In genomic region chr2:181239261-181239660, GRCm38 (mm10) we compare ENCODE assay signal across 27 mouse cellular contexts. TPM values are rescaled to one million over a fixed set of nuclear protein-coding genes. Genes with fewer than 3 reads are reported as not detected.
DNase-seq lines count a peak whose midpoint lies in the region; ATAC-seq and TF ChIP-seq lines count a peak whose summit lies in the region.
"Had no signal": no experiment of that assay in that cellular context is flagged by ENCODE, and none has a peak within 500 bp of the region (broad histone marks: within the 10 kb centered on the region; RNA-seq: fewer than 3 reads in every experiment).

No protein-coding gene starts in this region.

- no peak for TF ChIP-seq CTCF in kidney, adult 2 months (conservative IDR thresholded peaks at IDR 0.05; ENCODE audit: insufficient read depth, insufficient read length, low read depth, low read length)
- no peak for TF ChIP-seq CTCF in lung, adult 2 months (IDR thresholded peaks at IDR 0.05; ENCODE audit: insufficient read depth, low read length)

- 0 out of 2 replicates have a peak, but pooled peaks cover 2% of the 10 kb centered on the region for H3K4me1 ChIP-seq in kidney, adult 2 months (ENCODE audit: control insufficient read depth, insufficient read depth, low read length)
- peaks cover 21% of the 10 kb centered on the region for H3K4me1 ChIP-seq in lung, adult 2 months (ENCODE audit: control insufficient read depth, insufficient read depth, low read length)
- H3K4me1 ChIP-seq in brown adipose tissue, adult 24 weeks (ENCODE audit: control insufficient read depth, insufficient read depth, insufficient read length, low read length): peaks cover 23% of the 10 kb centered on the region
- peaks cover 20% of the 10 kb centered on the region for H3K4me1 ChIP-seq in liver, embryonic 16.5 days (ENCODE audit: control insufficient read depth, low read depth, low read length)
- peaks cover 26% of the 10 kb centered on the region for H3K4me1 ChIP-seq in hindbrain, embryonic 10.5 days (replicated peaks)
- no peaks in the 10 kb centered on the region for H3K4me1 ChIP-seq in midbrain, embryonic 15.5 days
- H3K4me1 ChIP-seq: forebrain, embryonic 13.5 days; hindbrain, embryonic 15.5 days had no signal

- H3K9ac ChIP-seq in liver, embryonic 16.5 days (ENCODE audit: low read depth, low read length): no peak overlapping the region; the same call in 1 of the 2 replicates
- H3K9ac ChIP-seq in midbrain, embryonic 15.5 days: no peak overlapping the region
- H3K9ac ChIP-seq: forebrain, embryonic 13.5 days; heart, embryonic 13.5 days; hindbrain, embryonic 15.5 days; lung, embryonic 14.5 days; stomach, embryonic 15.5 days had no signal

- no peak for ATAC-seq in liver, embryonic 16.5 days (ENCODE audit: low read depth)
- no peak for ATAC-seq in midbrain, embryonic 15.5 days (replicated peaks)
- ATAC-seq: activated CD4-positive, CD25-positive, alpha-beta regulatory T cell, adult 4 months; forebrain, embryonic 13.5 days had no signal

- DNase-seq in kidney, adult 2 months: no peak
- no peak for DNase-seq in kidney, adult 11 months
- no peak for DNase-seq in lung, adult 2 months
- no peak for DNase-seq in lung, postnatal 4 days
- DNase-seq in hindbrain, embryonic 10.5 days (ENCODE audit: low spot score): no peak
- DNase-seq: adrenal gland, adult 8-10 months; cerebellum, adult 2 months; cerebellum, postnatal 36 days; heart, postnatal 36 days; kidney, adult 18-20 months; kidney, postnatal 14 days; lung, embryonic 14.5 days; right cerebral cortex, postnatal 14 days; thymus, postnatal 25 days had no signal

- H3K4me2 ChIP-seq in liver, embryonic 16.5 days (ENCODE audit: low read depth, low read length): 0 out of 2 replicates have a peak overlapping the region, but pooled peaks have one; percentile 2
- H3K4me2 ChIP-seq in midbrain, embryonic 15.5 days: no peak overlapping the region
- H3K4me2 ChIP-seq: forebrain, embryonic 13.5 days; heart, embryonic 13.5 days; hindbrain, embryonic 15.5 days; lung, embryonic 14.5 days; midbrain, embryonic 11.5 days; stomach, embryonic 15.5 days had no signal

- no peaks in the 10 kb centered on the region for H3K9me3 ChIP-seq in liver, embryonic 16.5 days (replicated peaks; ENCODE audit: control insufficient read depth, low read length)
- no peaks in the 10 kb centered on the region for H3K9me3 ChIP-seq in hindbrain, embryonic 10.5 days
- no peaks in the 10 kb centered on the region for H3K9me3 ChIP-seq in midbrain, embryonic 15.5 days
- H3K9me3 ChIP-seq: forebrain, embryonic 13.5 days; heart, embryonic 13.5 days; hindbrain, embryonic 15.5 days; stomach, embryonic 15.5 days had no signal

- WGBS in kidney, adult 2 months: 87% methylated on average over 9 of the region's 9 CpGs
- WGBS in lung, adult 2 months: 81% methylated on average over 9 of the region's 9 CpGs
- 83% methylated on average over 9 of the region's 9 CpGs for WGBS in liver, embryonic 16.5 days (ENCODE audit: insufficient replicate concordance)
- WGBS in hindbrain, embryonic 10.5 days: 91% methylated on average over 9 of the region's 9 CpGs
- 91% methylated on average over 9 of the region's 9 CpGs for WGBS in midbrain, embryonic 15.5 days

- no peaks in the 10 kb centered on the region for H3K27me3 ChIP-seq in kidney, adult 2 months (replicated peaks; ENCODE audit: control insufficient read depth, insufficient read depth, low read length)
- H3K27me3 ChIP-seq in liver, embryonic 16.5 days (ENCODE audit: control insufficient read depth, insufficient read depth, low read depth, low read length): no peaks in the 10 kb centered on the region
- H3K27me3 ChIP-seq in hindbrain, embryonic 10.5 days (ENCODE audit: insufficient read depth, poor library complexity, severe bottlenecking): no peaks in the 10 kb centered on the region
- no peaks in the 10 kb centered on the region for H3K27me3 ChIP-seq in midbrain, embryonic 15.5 days (replicated peaks)
- H3K27me3 ChIP-seq: forebrain, embryonic 13.5 days; heart, embryonic 13.5 days; hindbrain, embryonic 15.5 days; stomach, embryonic 15.5 days had no signal

- TF ChIP-seq POLR2A in kidney, adult 2 months (IDR thresholded peaks at IDR 0.05; ENCODE audit: low read depth, low read length): no peak
- no peak for TF ChIP-seq POLR2A in lung, adult 2 months (IDR thresholded peaks at IDR 0.05; ENCODE audit: borderline replicate concordance, extremely low read depth, low read depth, low read length)

- H3K36me3 ChIP-seq in kidney, adult 2 months (ENCODE audit: control insufficient read depth, insufficient read depth, low read length): no peaks in the 10 kb centered on the region
- H3K36me3 ChIP-seq in liver, embryonic 16.5 days (ENCODE audit: control insufficient read depth, insufficient read depth): peaks cover 12% of the 10 kb centered on the region
- no peaks in the 10 kb centered on the region for H3K36me3 ChIP-seq in hindbrain, embryonic 10.5 days
- H3K36me3 ChIP-seq in midbrain, embryonic 15.5 days (replicated peaks): no peaks in the 10 kb centered on the region
- H3K36me3 ChIP-seq: hindbrain, embryonic 15.5 days; stomach, embryonic 15.5 days had no signal

- H3K27ac ChIP-seq in kidney, adult 2 months (ENCODE audit: insufficient read depth, low read depth, low read length): no peak overlapping the region
- H3K27ac ChIP-seq in brown adipose tissue, adult 24 weeks (replicated peaks; ENCODE audit: low read depth, low read length): no peak overlapping the region
- no peak overlapping the region for H3K27ac ChIP-seq in liver, embryonic 16.5 days (ENCODE audit: low read length)
- H3K27ac ChIP-seq in hindbrain, embryonic 10.5 days: no peak overlapping the region
- no peak overlapping the region for H3K27ac ChIP-seq in midbrain, embryonic 15.5 days
- H3K27ac ChIP-seq: forebrain, embryonic 13.5 days; heart, embryonic 13.5 days; hindbrain, embryonic 15.5 days; macrophage; stomach, embryonic 15.5 days had no signal

- H3K4me3 ChIP-seq in kidney, adult 2 months (ENCODE audit: insufficient read depth, low read depth, low read length): peak overlapping the region; percentile 59; the same call in 1 of the 2 replicates
- H3K4me3 ChIP-seq in lung, adult 2 months (replicated peaks; ENCODE audit: extremely low read depth, low read depth, low read length): peak overlapping the region; percentile 26
- H3K4me3 ChIP-seq in brown adipose tissue, adult 24 weeks (ENCODE audit: insufficient read depth, low read depth, low read length): peak overlapping the region; percentile 84
- H3K4me3 ChIP-seq in liver, embryonic 16.5 days (ENCODE audit: low read depth, low read length): no peak overlapping the region
- H3K4me3 ChIP-seq in hindbrain, embryonic 10.5 days: no peak overlapping the region
- H3K4me3 ChIP-seq in midbrain, embryonic 15.5 days: no peak overlapping the region
- H3K4me3 ChIP-seq: forebrain, embryonic 13.5 days; heart, embryonic 13.5 days; hindbrain, embryonic 15.5 days; stomach, embryonic 15.5 days had no signal

RNA-seq across cellular contexts. Expression of gene Helz2, which starts 2.6 kb away (rescaled TPM):
- polyA plus RNA-seq in kidney, adult 2 months (2012; rRNA removed): 15.4 and 17.5 TPM in 2 replicates
- 49.7 and 54.3 TPM in 2 replicates for polyA plus RNA-seq in lung, adult 2 months (2012; rRNA removed)
- 4.0 and 5.4 TPM in 2 replicates for polyA plus RNA-seq in brown adipose tissue, adult 24 weeks (2012; ENCODE audit: insufficient read depth, insufficient read length, missing spikeins)
- 2.6 and 3.2 TPM in 2 replicates for polyA plus RNA-seq in liver, embryonic 16.5 days (2015; fragmentation: Nextera tagmentation; extraction: Ambion mirVana)
- 0.52 and 1.00 TPM in 2 replicates for polyA plus RNA-seq in hindbrain, embryonic 10.5 days (2016; fragmentation: Nextera tagmentation; extraction: Ambion mirVana)
- 0.40 and 0.66 TPM in 2 replicates for polyA plus RNA-seq in midbrain, embryonic 15.5 days (2015; fragmentation: Nextera tagmentation; extraction: Ambion mirVana)

RNA-seq across cellular contexts. Expression of gene Fndc11, which starts 19.4 kb away (rescaled TPM):
- 0.72 and 0.77 TPM in 2 replicates for polyA plus RNA-seq in kidney, adult 2 months (2012; rRNA removed)
- 2.3 and 2.4 TPM in 2 replicates for polyA plus RNA-seq in lung, adult 2 months (2012; rRNA removed)
- polyA plus RNA-seq in brown adipose tissue, adult 24 weeks (2012; ENCODE audit: insufficient read depth, insufficient read length, missing spikeins): not detected in 2 replicates
- 0.15 and 0.33 TPM in 2 replicates for polyA plus RNA-seq in liver, embryonic 16.5 days (2015; fragmentation: Nextera tagmentation; extraction: Ambion mirVana)
- 0.26 and 0.32 TPM in 2 replicates for polyA plus RNA-seq in hindbrain, embryonic 10.5 days (2016; fragmentation: Nextera tagmentation; extraction: Ambion mirVana)
- 0.14 and 0.24 TPM in 2 replicates for polyA plus RNA-seq in midbrain, embryonic 15.5 days (2015; fragmentation: Nextera tagmentation; extraction: Ambion mirVana)
- polyA plus RNA-seq: C2C12; cerebellum, adult 2 months; embryonic facial prominence, embryonic 14.5 days; macrophage; neural tube, embryonic 11.5 days had no signal

RNA-seq across cellular contexts. Expression of gene Srms, which starts 26.3 kb away (rescaled TPM):
- polyA plus RNA-seq in kidney, adult 2 months (2012; rRNA removed): 0.87 and 0.91 TPM in 2 replicates
- polyA plus RNA-seq in lung, adult 2 months (2012; rRNA removed): 7.6 and 7.8 TPM in 2 replicates
- polyA plus RNA-seq in brown adipose tissue, adult 24 weeks (2012; ENCODE audit: insufficient read depth, insufficient read length, missing spikeins): 1.1 and 1.5 TPM in 2 replicates
- 0.51 and 0.54 TPM in 2 replicates for polyA plus RNA-seq in liver, embryonic 16.5 days (2015; fragmentation: Nextera tagmentation; extraction: Ambion mirVana)
- 0.07 TPM in 1 of 2 replicates, not detected in the other for polyA plus RNA-seq in hindbrain, embryonic 10.5 days (2016; fragmentation: Nextera tagmentation; extraction: Ambion mirVana)
- polyA plus RNA-seq in midbrain, embryonic 15.5 days (2015; fragmentation: Nextera tagmentation; extraction: Ambion mirVana): 0.18 and 0.22 TPM in 2 replicates
- polyA plus RNA-seq: C2C12, macrophage had no signal

RNA-seq across cellular contexts. Expression of gene Ptk6, which starts 36.7 kb away (rescaled TPM):
- 0.12 and 0.16 TPM in 2 replicates for polyA plus RNA-seq in kidney, adult 2 months (2012; rRNA removed)
- 0.29 and 1.6 TPM in 2 replicates for polyA plus RNA-seq in lung, adult 2 months (2012; rRNA removed)
- polyA plus RNA-seq in brown adipose tissue, adult 24 weeks (2012; ENCODE audit: insufficient read depth, insufficient read length, missing spikeins): not detected in 2 replicates
- 0.15 and 0.27 TPM in 2 replicates for polyA plus RNA-seq in liver, embryonic 16.5 days (2015; fragmentation: Nextera tagmentation; extraction: Ambion mirVana)
- polyA plus RNA-seq in hindbrain, embryonic 10.5 days (2016; fragmentation: Nextera tagmentation; extraction: Ambion mirVana): not detected in 2 replicates
- polyA plus RNA-seq in midbrain, embryonic 15.5 days (2015; fragmentation: Nextera tagmentation; extraction: Ambion mirVana): not detected in 2 replicates
- polyA plus RNA-seq: activated CD4-positive, CD25-positive, alpha-beta regulatory T cell, adult 4 months; C2C12; forebrain, embryonic 13.5 days; hindbrain, embryonic 15.5 days; lung, embryonic 14.5 days; macrophage; midbrain, embryonic 11.5 days; neural tube, embryonic 11.5 days had no signal

RNA-seq across cellular contexts. Expression of gene Gmeb2, which starts 48.6 kb away (rescaled TPM):
- 12.8 and 14.5 TPM in 2 replicates for polyA plus RNA-seq in kidney, adult 2 months (2012; rRNA removed)
- polyA plus RNA-seq in lung, adult 2 months (2012; rRNA removed): 22.2 and 26.3 TPM in 2 replicates
- 3.8 and 4.7 TPM in 2 replicates for polyA plus RNA-seq in brown adipose tissue, adult 24 weeks (2012; ENCODE audit: insufficient read depth, insufficient read length, missing spikeins)
- polyA plus RNA-seq in liver, embryonic 16.5 days (2015; fragmentation: Nextera tagmentation; extraction: Ambion mirVana): 9.4 and 9.8 TPM in 2 replicates
- 19.0 and 20.0 TPM in 2 replicates for polyA plus RNA-seq in hindbrain, embryonic 10.5 days (2016; fragmentation: Nextera tagmentation; extraction: Ambion mirVana)
- polyA plus RNA-seq in midbrain, embryonic 15.5 days (2015; fragmentation: Nextera tagmentation; extraction: Ambion mirVana): 18.1 and 19.4 TPM in 2 replicates

Comparison
In these comparisons a context has a peak if more than half of its experiments do, and no peak if none do; other contexts are left out.
1. H3K4me3 ChIP-seq: peak in kidney, adult 2 months (single experiment), lung, adult 2 months (single experiment) and brown adipose tissue, adult 24 weeks (single experiment); none in liver, embryonic 16.5 days (single experiment), hindbrain, embryonic 10.5 days (single experiment) and midbrain, embryonic 15.5 days (single experiment).